ENCODE assay signal across 9 mouse cellular contexts in genomic region chr3:103859851-103860391, GRCm38 (mm10). TPM values are rescaled to one million over a fixed set of nuclear protein-coding genes. Genes with fewer than 3 reads are reported as not detected.
DNase-seq lines count a peak whose midpoint lies in the region; ATAC-seq and TF ChIP-seq lines count a peak whose summit lies in the region.
"Had no signal": no experiment of that assay in that cellular context is flagged by ENCODE, and none has a peak within 500 bp of the region (broad histone marks: within the 10 kb centered on the region; RNA-seq: fewer than 3 reads in every experiment).

No protein-coding gene starts in this region.

- peaks cover 6 to 8% of the 10 kb centered on the region in 2 experiments; a peak in 2 of 4 replicates for H3K4me1 ChIP-seq in heart, embryonic 14.5 days (ENCODE audit: control insufficient read depth in 2 of 2, insufficient read depth in 2 of 2, low read length in 2 of 2)
- H3K4me1 ChIP-seq in lung, embryonic 14.5 days (ENCODE audit: insufficient read depth), result no peaks in the 10 kb centered on the region
- no peaks in the 10 kb centered on the region for H3K4me1 ChIP-seq in hindbrain, embryonic 13.5 days (replicated peaks)
- H3K4me1 ChIP-seq: embryonic facial prominence, embryonic 15.5 days had no signal

- no peak for TF ChIP-seq CTCF in lung, embryonic 14.5 days (IDR thresholded peaks at IDR 0.05; ENCODE audit: low read depth)

- H3K4me3 ChIP-seq in heart, embryonic 14.5 days (ENCODE audit: control insufficient read depth in 1 of 2, insufficient read depth in 1 of 2, low read depth in 1 of 2, low read length in 2 of 2), result no peak overlapping the region
- no peak overlapping the region for H3K4me3 ChIP-seq in lung, embryonic 14.5 days (ENCODE audit: low read depth, low read length)
- no peak overlapping the region for H3K4me3 ChIP-seq in hindbrain, embryonic 13.5 days
- H3K4me3 ChIP-seq: embryonic facial prominence, embryonic 15.5 days had no signal

- ATAC-seq in CD4-positive, CD25-positive, alpha-beta regulatory T cell, adult 4 months, result peak; percentile 75
- ATAC-seq in heart, embryonic 14.5 days (ENCODE audit: insufficient number of reproducible peaks, insufficient read depth, low FRiP score, low read depth), result no peak
- ATAC-seq in lung, embryonic 14.5 days (ENCODE audit: insufficient read depth), result no peak
- no peak for ATAC-seq in hindbrain, embryonic 13.5 days (ENCODE audit: low FRiP score)

- no peaks in the 10 kb centered on the region for H3K9me3 ChIP-seq in heart, embryonic 14.5 days (ENCODE audit: control insufficient read depth, low read length)
- H3K9me3 ChIP-seq in lung, embryonic 14.5 days (ENCODE audit: low read depth, low read length), result no peaks in the 10 kb centered on the region
- no peaks in the 10 kb centered on the region for H3K9me3 ChIP-seq in hindbrain, embryonic 13.5 days
- H3K9me3 ChIP-seq: embryonic facial prominence, embryonic 15.5 days had no signal

- DNase-seq in 3T3-L1 (ENCODE audit: low read depth, low spot score), result peak; percentile 75
- peak; percentile 57 for DNase-seq in lung, embryonic 14.5 days
- peak; percentile 78 for DNase-seq in splenic B cell, adult 2 months (ENCODE audit: low read depth, low spot score)
- DNase-seq in frontal cortex, postnatal 14 days (ENCODE audit: low spot score in 2 of 2), result no peak
- no peak for DNase-seq in urinary bladder, postnatal 10 days (ENCODE audit: low spot score)

- no peak overlapping the region; the same call in 1 of the 2 replicates for H3K9ac ChIP-seq in heart, embryonic 14.5 days (ENCODE audit: low read length)
- H3K9ac ChIP-seq in lung, embryonic 14.5 days, result no peak overlapping the region
- H3K9ac ChIP-seq in hindbrain, embryonic 13.5 days, result no peak overlapping the region
- H3K9ac ChIP-seq: embryonic facial prominence, embryonic 15.5 days had no signal

- 61% methylated on average over 6 of the region's 6 CpGs for WGBS in heart, embryonic 14.5 days
- WGBS in lung, embryonic 14.5 days, result 66% methylated on average over 6 of the region's 6 CpGs
- WGBS in hindbrain, embryonic 13.5 days, result 74% methylated on average over 6 of the region's 6 CpGs

- H3K27me3 ChIP-seq in heart, embryonic 14.5 days (ENCODE audit: control insufficient read depth, insufficient read depth, low read length), result no peaks in the 10 kb centered on the region
- H3K27me3 ChIP-seq in lung, embryonic 14.5 days (ENCODE audit: insufficient read depth, low read length), result no peaks in the 10 kb centered on the region
- no peaks in the 10 kb centered on the region for H3K27me3 ChIP-seq in splenic B cell, adult 2 months (ENCODE audit: control insufficient read depth, insufficient read depth, low read length, poor library complexity, severe bottlenecking)
- no peaks in the 10 kb centered on the region for H3K27me3 ChIP-seq in hindbrain, embryonic 13.5 days
- H3K27me3 ChIP-seq: embryonic facial prominence, embryonic 15.5 days had no signal

- H3K36me3 ChIP-seq in heart, embryonic 14.5 days (ENCODE audit: control insufficient read depth, insufficient read depth, low read length), result no peaks in the 10 kb centered on the region
- no peaks in the 10 kb centered on the region for H3K36me3 ChIP-seq in lung, embryonic 14.5 days (ENCODE audit: insufficient read depth)
- H3K36me3 ChIP-seq in splenic B cell, adult 2 months (ENCODE audit: control insufficient read depth, insufficient read depth, low read length, poor library complexity, severe bottlenecking), result no peaks in the 10 kb centered on the region
- no peaks in the 10 kb centered on the region for H3K36me3 ChIP-seq in hindbrain, embryonic 13.5 days
- H3K36me3 ChIP-seq: embryonic facial prominence, embryonic 15.5 days had no signal

- 0 out of 4 replicates have a peak overlapping the region, but pooled peaks have one; percentile 1 to 19 for H3K27ac ChIP-seq in heart, embryonic 14.5 days (replicated peaks in 1 of 2; ENCODE audit: control insufficient read depth in 1 of 2, insufficient read depth in 1 of 2, low read depth in 2 of 2, low read length in 2 of 2)
- no peak overlapping the region for H3K27ac ChIP-seq in lung, embryonic 14.5 days (ENCODE audit: low read depth)
- no peak overlapping the region for H3K27ac ChIP-seq in hindbrain, embryonic 13.5 days
- H3K27ac ChIP-seq: embryonic facial prominence, embryonic 15.5 days had no signal

- H3K4me2 ChIP-seq in heart, embryonic 14.5 days (ENCODE audit: low read length), result no peak overlapping the region
- H3K4me2 ChIP-seq in lung, embryonic 14.5 days, result no peak overlapping the region
- no peak overlapping the region for H3K4me2 ChIP-seq in hindbrain, embryonic 13.5 days
- H3K4me2 ChIP-seq: embryonic facial prominence, embryonic 15.5 days had no signal

RNA-seq across cellular contexts. Expression of gene Ptpn22, which starts 0.3 kb away (rescaled TPM):
- polyA plus RNA-seq in CD4-positive, CD25-positive, alpha-beta regulatory T cell, adult 4 months (2017; shearing (Covaris generic)), result 100 to 1,000 TPM; 350 to 445 TPM
- polyA plus RNA-seq in heart, embryonic 14.5 days (2014; fragmentation: Nextera tagmentation; extraction: Ambion mirVana), result 0.99 and 1.1 TPM in 2 replicates
- polyA plus RNA-seq in lung, embryonic 14.5 days (2014; fragmentation: Nextera tagmentation; extraction: Ambion mirVana), result 0.68 and 0.78 TPM in 2 replicates
- polyA plus RNA-seq in hindbrain, embryonic 13.5 days (2015; fragmentation: Nextera tagmentation; extraction: Ambion mirVana), result 0.38 and 0.47 TPM in 2 replicates

RNA-seq across cellular contexts. Expression of gene Bcl2l15, which starts 27.5 kb away (rescaled TPM):
- polyA plus RNA-seq in CD4-positive, CD25-positive, alpha-beta regulatory T cell, adult 4 months (2017; shearing (Covaris generic)), result 1 to 10 TPM; 6.2 to 8.6 TPM
- polyA plus RNA-seq in heart, embryonic 14.5 days (2014; fragmentation: Nextera tagmentation; extraction: Ambion mirVana), result 0.23 and 0.31 TPM in 2 replicates
- polyA plus RNA-seq in lung, embryonic 14.5 days (2014; fragmentation: Nextera tagmentation; extraction: Ambion mirVana), result not detected in 2 replicates
- polyA plus RNA-seq in hindbrain, embryonic 13.5 days (2015; fragmentation: Nextera tagmentation; extraction: Ambion mirVana), result 0.17 and 0.41 TPM in 2 replicates
- polyA plus RNA-seq: embryonic facial prominence, embryonic 15.5 days had no signal

RNA-seq across cellular contexts. Expression of gene Gm43064, which starts 50.5 kb away (rescaled TPM):
- under 1 TPM in 1 of 2 experiments, not detected in 1; 0.52 TPM for polyA plus RNA-seq in CD4-positive, CD25-positive, alpha-beta regulatory T cell, adult 4 months (2017; shearing (Covaris generic))
- 0.39 TPM in 1 of 2 replicates, not detected in the other for polyA plus RNA-seq in heart, embryonic 14.5 days (2014; fragmentation: Nextera tagmentation; extraction: Ambion mirVana)
- polyA plus RNA-seq in lung, embryonic 14.5 days (2014; fragmentation: Nextera tagmentation; extraction: Ambion mirVana), result 0.21 TPM in 1 of 2 replicates, not detected in the other
- 0.53 TPM in 1 of 2 replicates, not detected in the other for polyA plus RNA-seq in hindbrain, embryonic 13.5 days (2015; fragmentation: Nextera tagmentation; extraction: Ambion mirVana)

RNA-seq across cellular contexts. Expression of gene Ap4b1, which starts 50.6 kb away (rescaled TPM):
- polyA plus RNA-seq in CD4-positive, CD25-positive, alpha-beta regulatory T cell, adult 4 months (2017; shearing (Covaris generic)), result 10 to 100 TPM; 20.6 to 31.7 TPM
- 16.6 and 18.9 TPM in 2 replicates for polyA plus RNA-seq in heart, embryonic 14.5 days (2014; fragmentation: Nextera tagmentation; extraction: Ambion mirVana)
- 19.1 and 21.9 TPM in 2 replicates for polyA plus RNA-seq in lung, embryonic 14.5 days (2014; fragmentation: Nextera tagmentation; extraction: Ambion mirVana)
- 22.9 and 25.1 TPM in 2 replicates for polyA plus RNA-seq in hindbrain, embryonic 13.5 days (2015; fragmentation: Nextera tagmentation; extraction: Ambion mirVana)

RNA-seq across cellular contexts. Expression of gene Dclre1b, which starts 50.7 kb away (rescaled TPM):
- 10 to 100 TPM; 17.5 to 19.5 TPM for polyA plus RNA-seq in CD4-positive, CD25-positive, alpha-beta regulatory T cell, adult 4 months (2017; shearing (Covaris generic))
- polyA plus RNA-seq in heart, embryonic 14.5 days (2014; fragmentation: Nextera tagmentation; extraction: Ambion mirVana), result 19.8 and 23.6 TPM in 2 replicates
- polyA plus RNA-seq in lung, embryonic 14.5 days (2014; fragmentation: Nextera tagmentation; extraction: Ambion mirVana), result 36.5 and 41.1 TPM in 2 replicates
- polyA plus RNA-seq in hindbrain, embryonic 13.5 days (2015; fragmentation: Nextera tagmentation; extraction: Ambion mirVana), result 22.2 and 23.4 TPM in 2 replicates

Comparison
In these comparisons a context has a peak if more than half of its experiments do, and no peak if none do; other contexts are left out.
1. DNase-seq: peak in 3T3-L1 (single experiment), lung, embryonic 14.5 days (single experiment) and splenic B cell, adult 2 months (single experiment); none in frontal cortex, postnatal 14 days (0 of 2) and urinary bladder, postnatal 10 days (single experiment).
2. H3K27ac ChIP-seq: peak in heart, embryonic 14.5 days (2 of 2); none in lung, embryonic 14.5 days (single experiment) and hindbrain, embryonic 13.5 days (single experiment).
3. RNA of gene Ptpn22, which starts 0.3 kb away (polyA plus RNA-seq): 350 to 445 TPM in CD4-positive, CD25-positive, alpha-beta regulatory T cell, adult 4 months; 0.99 to 1.1 TPM in heart, embryonic 14.5 days, 0.68 to 0.78 TPM in lung, embryonic 14.5 days and 0.38 to 0.47 TPM in hindbrain, embryonic 13.5 days; every median in the first group is over 100 times any median in the second.